Mouse (Mus musculus): ENCODE data around the gene Rps16. TPM values are rescaled to one million over a fixed set of nuclear protein-coding genes. Genes with fewer than 3 reads are reported as not detected.

Rps16 gene
- polyA plus RNA-seq, 1 experiment from 2014 or later = 653 TPM

DNA sequence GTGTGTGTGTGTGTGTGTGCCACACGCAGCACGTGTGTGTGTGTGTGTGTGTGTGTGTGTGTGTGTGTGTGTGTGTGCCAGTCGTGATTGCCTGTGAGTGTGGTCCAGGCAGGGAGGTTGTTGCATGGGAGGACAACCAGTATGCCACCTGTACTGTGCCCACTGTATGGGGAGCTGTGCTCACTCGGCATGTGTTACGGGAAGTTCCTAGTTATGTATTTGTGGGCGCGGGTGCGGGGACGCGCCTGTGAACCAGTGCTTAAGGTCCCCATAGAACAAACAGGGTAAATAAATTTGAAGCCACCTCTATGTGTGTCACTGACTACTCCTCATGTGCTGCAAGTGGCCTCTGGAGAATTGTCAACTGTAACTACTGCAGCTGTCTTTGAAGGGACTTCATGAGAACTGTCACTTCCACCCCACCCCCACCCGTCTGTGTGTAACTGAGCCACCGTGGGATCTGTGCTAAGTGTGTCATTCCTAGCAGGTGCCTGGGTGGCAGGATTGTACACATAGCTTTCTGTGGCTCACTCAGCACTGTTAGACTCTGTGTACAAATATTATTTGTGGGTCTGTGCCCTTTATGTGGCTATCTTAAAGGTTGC lies 32.0 kb downstream of the Rps16 start:
- Histone ChIP-seq H3K4me1 (ENCODE audit: insufficient read depth) (peaks cover 70% of the 10 kb centered on the region), H3K27me3 (ENCODE audit: insufficient read depth, low read length) (no peaks in the 10 kb centered on the region), H3K36me3 (replicated peaks; ENCODE audit: insufficient read depth, low read length) (peaks cover 8% of the 10 kb centered on the region), H3K4me2 (ENCODE audit: low read depth, low read length) (peak overlapping the region; percentile 80), H3K27ac (ENCODE audit: low read depth) (peak overlapping the region; percentile 100), H3K9ac (replicated peaks) (peak overlapping the region; percentile 77), H3K9me3 (ENCODE audit: low read length) (no peaks in the 10 kb centered on the region), H3K4me3 (ENCODE audit: low read depth, low read length) (peak overlapping the region; percentile 48)
- 6% methylated on average over 11 of the region's 12 CpGs for WGBS (ENCODE audit: insufficient replicate concordance)
- TF ChIP-seq CTCF (IDR thresholded peaks at IDR 0.05; ENCODE audit: low read depth) = no peak
- DNase-seq (peak; percentile 70), ATAC-seq (peak; percentile 5)

DNA sequence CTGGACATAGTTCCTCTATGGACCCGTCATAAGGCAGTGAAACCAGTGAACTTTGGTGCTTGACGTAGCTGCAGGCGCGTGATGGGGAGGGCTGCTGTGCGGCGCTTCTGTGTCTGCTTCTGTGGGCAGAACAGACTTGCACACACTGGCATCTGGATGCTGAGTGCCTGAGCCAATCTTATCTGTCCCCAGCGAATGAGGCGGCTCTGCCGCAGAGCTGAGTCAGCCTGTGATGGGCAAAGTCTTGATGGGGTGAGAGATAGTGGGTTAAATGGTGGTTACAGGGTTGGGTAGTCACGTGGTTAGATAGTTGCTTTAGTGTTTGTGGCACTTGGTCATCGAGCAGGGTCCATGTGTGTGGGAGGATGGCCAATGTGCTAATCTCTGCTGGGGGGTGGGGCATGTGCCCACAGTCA lies 32.5 kb downstream of the Rps16 start:
- peak overlapping the region; percentile 48 for H3K4me3 ChIP-seq (ENCODE audit: low read depth, low read length)
- DNase-seq (peak; percentile 85), ATAC-seq (peak; percentile 65)
- H3K27ac ChIP-seq (ENCODE audit: low read depth) = peak overlapping the region; percentile 100
- peak overlapping the region; percentile 80 for H3K4me2 ChIP-seq (ENCODE audit: low read depth, low read length)
- H3K4me1 ChIP-seq (ENCODE audit: insufficient read depth) = peaks cover 67% of the 10 kb centered on the region
- no peaks in the 10 kb centered on the region for H3K27me3 ChIP-seq (ENCODE audit: insufficient read depth, low read length)
- peak overlapping the region; percentile 77 for H3K9ac ChIP-seq (replicated peaks)
- 2% methylated on average over 11 of the region's 11 CpGs for WGBS (ENCODE audit: insufficient replicate concordance)
- H3K36me3 ChIP-seq (replicated peaks; ENCODE audit: insufficient read depth, low read length) = peaks cover 3% of the 10 kb centered on the region
- TF ChIP-seq EP300 (IDR thresholded peaks at IDR 0.05; ENCODE audit: low read depth) (peak; percentile 86), CTCF (IDR thresholded peaks at IDR 0.05; ENCODE audit: low read depth) (no peak)
- H3K9me3 ChIP-seq (ENCODE audit: low read length) = no peaks in the 10 kb centered on the region

DNA sequence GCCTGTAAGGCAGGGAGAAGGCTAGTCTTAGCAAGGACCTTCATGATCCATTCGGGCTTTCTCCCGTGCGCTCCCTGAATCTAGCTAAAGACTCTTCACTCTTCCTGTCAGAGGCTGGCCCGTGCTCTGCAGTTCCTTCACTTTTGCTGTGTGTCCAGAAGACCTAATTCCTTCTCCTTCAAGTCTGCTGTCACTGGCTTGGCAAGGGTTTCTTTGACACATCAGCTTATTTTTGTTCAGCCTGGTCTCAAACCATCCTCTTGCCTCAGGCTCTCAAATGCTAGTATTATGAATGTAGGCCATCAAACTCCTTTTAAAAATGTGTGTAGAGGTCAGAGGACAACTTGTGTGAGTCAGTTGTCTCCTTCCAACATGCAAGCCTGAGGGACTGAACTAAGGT lies 33.2 kb downstream of the Rps16 start:
- Histone ChIP-seq H3K9me3 (ENCODE audit: low read length) (no peaks in the 10 kb centered on the region), H3K9ac (replicated peaks) (peak overlapping the region; percentile 77), H3K4me1 (ENCODE audit: insufficient read depth) (peaks cover 65% of the 10 kb centered on the region), H3K4me3 (ENCODE audit: low read depth, low read length) (no peak overlapping the region), H3K27ac (ENCODE audit: low read depth) (peak overlapping the region; percentile 100), H3K4me2 (ENCODE audit: low read depth, low read length) (peak overlapping the region; percentile 80), H3K36me3 (replicated peaks; ENCODE audit: insufficient read depth, low read length) (peaks cover 5% of the 10 kb centered on the region), H3K27me3 (ENCODE audit: insufficient read depth, low read length) (no peaks in the 10 kb centered on the region)
- no peak for ATAC-seq
- DNase-seq = no peak
- 65% methylated on average over 4 of the region's 4 CpGs for WGBS (ENCODE audit: insufficient replicate concordance)
- TF ChIP-seq EP300 (IDR thresholded peaks at IDR 0.05; ENCODE audit: low read depth) (no peak), CTCF (IDR thresholded peaks at IDR 0.05; ENCODE audit: low read depth) (no peak)

DNA sequence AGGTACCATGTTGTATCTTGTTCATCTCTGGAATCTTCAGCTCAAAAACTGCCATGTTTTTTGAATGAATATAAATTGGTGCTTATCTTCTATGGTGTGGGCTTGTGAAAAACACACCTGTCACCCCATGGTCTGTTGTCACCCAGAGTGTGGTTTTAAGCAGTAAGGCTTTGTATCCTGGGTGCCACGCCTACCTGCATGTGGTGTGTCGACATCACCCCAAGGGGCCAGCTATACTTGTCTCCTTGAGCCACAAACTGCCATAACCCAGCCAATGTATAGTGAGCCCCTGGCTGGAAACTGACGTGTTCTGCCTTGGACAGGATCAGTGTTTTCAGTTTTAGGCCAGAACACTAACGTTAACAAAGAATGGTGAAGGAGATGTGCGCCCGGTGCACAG lies 33.7 kb downstream of the Rps16 start:
- Histone ChIP-seq H3K4me2 (ENCODE audit: low read depth, low read length) (no peak overlapping the region), H3K4me3 (ENCODE audit: low read depth, low read length) (no peak overlapping the region), H3K36me3 (replicated peaks; ENCODE audit: insufficient read depth, low read length) (peaks cover 7% of the 10 kb centered on the region), H3K4me1 (ENCODE audit: insufficient read depth) (peaks cover 65% of the 10 kb centered on the region), H3K27ac (ENCODE audit: low read depth) (peak overlapping the region; percentile 100), H3K9ac (replicated peaks) (no peak overlapping the region), H3K9me3 (ENCODE audit: low read length) (no peaks in the 10 kb centered on the region), H3K27me3 (ENCODE audit: insufficient read depth, low read length) (no peaks in the 10 kb centered on the region)
- ATAC-seq (no peak), DNase-seq (peak; percentile 49)
- 60% methylated on average over 6 of the region's 6 CpGs for WGBS (ENCODE audit: insufficient replicate concordance)
- no peak for TF ChIP-seq EP300 (IDR thresholded peaks at IDR 0.05; ENCODE audit: low read depth)
- TF ChIP-seq CTCF (IDR thresholded peaks at IDR 0.05; ENCODE audit: low read depth) = no peak

DNA sequence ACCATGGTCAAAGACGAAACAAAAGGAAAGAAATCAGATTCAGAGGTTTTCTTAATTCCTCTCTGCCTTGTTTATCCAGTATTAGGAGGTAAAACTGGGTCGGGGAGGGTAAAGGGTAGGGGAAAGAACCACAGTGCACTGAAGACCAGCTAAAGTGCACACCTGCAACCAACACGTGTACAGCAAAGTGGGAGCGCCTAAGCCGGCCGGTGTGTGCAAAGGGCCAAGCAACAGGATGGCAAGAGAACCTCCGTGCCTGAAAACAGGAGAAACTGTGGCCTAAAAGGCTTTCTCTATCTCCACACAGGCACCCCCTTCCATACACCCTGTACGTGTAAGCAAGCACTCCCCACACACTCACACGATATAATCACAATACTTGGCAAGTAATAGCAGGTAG lies 34.7 kb downstream of the Rps16 start:
- ATAC-seq (no peak), DNase-seq (no peak)

DNA sequence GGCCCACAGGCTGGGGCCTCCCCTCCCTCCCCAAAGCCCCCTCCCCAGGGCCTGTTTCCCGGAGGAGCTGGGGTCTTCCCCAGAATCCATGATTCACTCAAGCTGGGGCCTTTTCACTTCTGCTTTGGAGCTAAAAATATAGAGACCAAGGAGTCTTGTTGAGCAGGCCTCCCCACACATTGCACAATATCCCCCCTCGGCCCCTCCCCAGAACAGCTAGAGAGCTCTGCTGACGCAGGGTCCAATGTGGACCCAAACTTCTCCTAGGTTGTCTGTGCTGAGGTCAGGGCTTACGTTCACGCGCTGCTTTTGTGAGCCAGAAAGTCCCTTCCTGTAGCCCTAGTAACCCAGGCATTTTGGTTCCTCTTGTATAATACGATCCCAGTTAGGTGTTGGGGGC lies 35.6 kb downstream of the Rps16 start:
- no peaks in the 10 kb centered on the region for H3K9me3 ChIP-seq (ENCODE audit: low read length)
- H3K36me3 ChIP-seq (replicated peaks; ENCODE audit: insufficient read depth, low read length) = peaks cover 21% of the 10 kb centered on the region
- ATAC-seq = peak; percentile 5; the same call in 1 of the 2 replicates
- peak; percentile 73 for DNase-seq
- no peaks in the 10 kb centered on the region for H3K27me3 ChIP-seq (ENCODE audit: insufficient read depth, low read length)
- H3K4me2 ChIP-seq (ENCODE audit: low read depth, low read length) = peak overlapping the region; percentile 36
- no peak overlapping the region for H3K4me3 ChIP-seq (ENCODE audit: low read depth, low read length)
- H3K4me1 ChIP-seq (ENCODE audit: insufficient read depth) = peaks cover 50% of the 10 kb centered on the region
- 0 out of 2 replicates have a peak overlapping the region, but pooled peaks have one; percentile 50 for H3K9ac ChIP-seq (replicated peaks)
- TF ChIP-seq EP300 (IDR thresholded peaks at IDR 0.05; ENCODE audit: low read depth) = no peak; the same call in 1 of the 2 replicates
- no peak for TF ChIP-seq CTCF (IDR thresholded peaks at IDR 0.05; ENCODE audit: low read depth)
- H3K27ac ChIP-seq (ENCODE audit: low read depth) = peak overlapping the region; percentile 100
- WGBS (ENCODE audit: insufficient replicate concordance) = 42% methylated on average over 7 of the region's 7 CpGs

More for the DNA sequence above, 34.7 kb downstream of the Rps16 start:
- Histone ChIP-seq H3K4me2 (ENCODE audit: low read depth, low read length) (0 out of 2 replicates have a peak overlapping the region, but pooled peaks have one; percentile 36), H3K9me3 (ENCODE audit: low read length) (no peaks in the 10 kb centered on the region), H3K36me3 (replicated peaks; ENCODE audit: insufficient read depth, low read length) (peaks cover 14% of the 10 kb centered on the region), H3K4me3 (ENCODE audit: low read depth, low read length) (no peak overlapping the region), H3K27me3 (ENCODE audit: insufficient read depth, low read length) (no peaks in the 10 kb centered on the region), H3K9ac (replicated peaks) (0 out of 2 replicates have a peak overlapping the region, but pooled peaks have one; percentile 21), H3K27ac (ENCODE audit: low read depth) (peak overlapping the region; percentile 100), H3K4me1 (ENCODE audit: insufficient read depth) (peaks cover 58% of the 10 kb centered on the region)
- no peak for TF ChIP-seq CTCF (IDR thresholded peaks at IDR 0.05; ENCODE audit: low read depth)
- no peak for TF ChIP-seq EP300 (IDR thresholded peaks at IDR 0.05; ENCODE audit: low read depth)
- 78% methylated on average over 9 of the region's 9 CpGs for WGBS (ENCODE audit: insufficient replicate concordance)

All from liver, postnatal 0 days (tissue).